Mouse (Mus musculus) limb, embryonic 13.5 days (tissue): ENCODE data around the gene Med18. TPM values are rescaled to one million over a fixed set of nuclear protein-coding genes. Genes with fewer than 3 reads are reported as not detected.

Source experiments
- ATAC-seq: fragments of 200-750 bp; cut with Nextera tagmentation; 2 replicates; pipeline ENCODE4 v1.8.0; 2017; ENCODE audit warnings: low read depth, moderate number of reproducible peaks, moderate TSS enrichment; ENCODE audit not compliant: low FRiP score
- H3K27ac ChIP-seq: fragments of 300-500 bp; sonication (generic); 2 replicates; pipeline ENCODE4 v1.5.1; 2015; ENCODE audit warnings: inconsistent platforms, mild to moderate bottlenecking, moderate library complexity
- H3K27me3 ChIP-seq: fragments of 300-500 bp; sonication (generic); 2 replicates; pipeline ENCODE4 v1.6.1; 2015; ENCODE audit warnings: mild to moderate bottlenecking, inconsistent platforms
- H3K36me3 ChIP-seq: fragments of 300-500 bp; sonication (generic); 2 replicates; pipeline ENCODE4 v1.6.1; 2015; ENCODE audit warnings: inconsistent platforms, mild to moderate bottlenecking, moderate library complexity
- H3K4me1 ChIP-seq: fragments of 300-500 bp; sonication (generic); 2 replicates; pipeline ENCODE4 v1.6.1; 2015; ENCODE audit warnings: inconsistent platforms
- H3K4me2 ChIP-seq: fragments of 300-500 bp; sonication (generic); replicated peaks from 2 replicates; pipeline ENCODE4 v1.6.1; 2015; ENCODE audit warnings: inconsistent platforms, mild to moderate bottlenecking, moderate library complexity
- H3K4me3 ChIP-seq: fragments of 300-500 bp; sonication (generic); 2 replicates; pipeline ENCODE4 v1.5.1; 2015; ENCODE audit warnings: moderate library complexity, mild to moderate bottlenecking, inconsistent platforms
- H3K9ac ChIP-seq: fragments of 300-500 bp; sonication (generic); 2 replicates; pipeline ENCODE4 v1.6.1; 2015; ENCODE audit warnings: mild to moderate bottlenecking, inconsistent platforms
- H3K9me3 ChIP-seq: fragments of 300-500 bp; sonication (generic); 2 replicates; pipeline ENCODE4 v1.6.1; 2016; ENCODE audit warnings: inconsistent platforms
- WGBS: fragments of 180-500 bp; shearing (Covaris S2); methylation state at CpG from one replicate; pipeline ENCODE4 v1.1.7; 2015; 5-methylcytosine and 5-hydroxymethylcytosine counted together
- polyA plus RNA-seq: library from polyadenylated mRNA; unstranded; fragments of >200 nt; fragmentation: Nextera tagmentation; extraction: Ambion mirVana; gene quantifications from 2 replicates; pipeline ENCODE4 v1.2.1, GENCODE M21; 2015

The Med18 gene
- polyA plus RNA-seq, 1 experiment from 2014 or later, result 28.3 TPM

- ATAC-seq, result no peak
Measured at GRCm38 (mm10) chr4:132411322-132412094, 52.2 kb downstream of the Med18 start.

DNA sequence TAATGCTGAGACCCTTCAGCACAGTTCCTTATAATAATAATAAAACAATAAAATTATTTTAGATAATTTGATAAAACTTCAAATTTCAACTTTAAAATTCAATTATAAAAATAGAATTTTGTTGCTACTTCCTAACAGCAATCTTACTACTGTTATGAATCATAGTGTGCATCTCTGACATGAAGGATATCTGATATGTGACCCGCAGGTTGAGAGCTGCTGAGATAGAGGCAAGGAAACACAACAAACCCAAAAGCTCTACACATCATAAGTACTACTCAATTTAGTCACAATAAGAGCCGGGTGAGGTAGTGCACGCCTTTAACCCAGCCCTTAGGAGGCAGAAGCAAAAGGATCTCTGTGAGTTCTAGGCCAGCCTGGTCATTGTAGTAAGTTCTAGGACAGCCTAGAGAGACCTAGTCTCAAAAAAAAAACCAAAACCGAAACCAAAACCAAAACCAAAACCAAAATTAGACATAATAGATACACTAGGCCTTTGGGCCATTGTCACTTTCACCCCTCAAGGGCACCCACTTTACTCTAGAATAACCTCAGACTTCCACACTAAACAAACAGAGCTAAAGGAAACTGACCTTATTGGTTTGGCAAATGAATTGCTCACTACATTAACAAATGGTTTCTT, 54.0 kb downstream of the Med18 start:
- 93% methylated on average over 4 of the region's 4 CpGs for WGBS
- no peak overlapping the region for H3K4me3 ChIP-seq
- H3K9me3 ChIP-seq, result no peaks in the 10 kb centered on the region
- no peaks in the 10 kb centered on the region for H3K27me3 ChIP-seq
- no peak overlapping the region for H3K9ac ChIP-seq
- H3K4me1 ChIP-seq, result no peaks in the 10 kb centered on the region
- peaks cover 25% of the 10 kb centered on the region for H3K36me3 ChIP-seq
- H3K27ac ChIP-seq, result no peak overlapping the region
- H3K4me2 ChIP-seq, result no peak overlapping the region
- no peak for ATAC-seq

More at GRCm38 (mm10) chr4:132411322-132412094, 52.2 kb downstream of the Med18 start:
- WGBS, result 64% methylated on average over 8 of the region's 8 CpGs
- peaks cover 21% of the 10 kb centered on the region for H3K36me3 ChIP-seq
- H3K9me3 ChIP-seq, result no peaks in the 10 kb centered on the region
- H3K27ac ChIP-seq, result no peak overlapping the region
- no peak overlapping the region for H3K4me2 ChIP-seq
- H3K9ac ChIP-seq, result no peak overlapping the region
- 0 out of 2 replicates have a peak, but pooled peaks cover 4% of the 10 kb centered on the region for H3K4me1 ChIP-seq
- no peaks in the 10 kb centered on the region for H3K27me3 ChIP-seq
- H3K4me3 ChIP-seq, result no peak overlapping the region

Other genes with a start within 250 kb of the Med18 start
- 42.1 and 45.3 TPM in 2 replicates for gene Gmeb1, start 202.3 kb downstream of the Med18 start, polyA plus RNA-seq
- 50.6 and 55.6 TPM in 2 replicates for gene Taf12, start 189.5 kb downstream of the Med18 start, polyA plus RNA-seq
- 1.7 and 1.9 TPM in 2 replicates for gene Rab42, start 160.5 kb downstream of the Med18 start, polyA plus RNA-seq
- gene Trnau1ap, start 134.4 kb downstream of the Med18 start, polyA plus RNA-seq, result 81.2 and 82.4 TPM in 2 replicates
- gene Rcc1, start 110.3 kb downstream of the Med18 start, polyA plus RNA-seq, result 81.5 and 83.0 TPM in 2 replicates
- gene Phactr4, start 41.4 kb downstream of the Med18 start, polyA plus RNA-seq, result 21.9 and 22.0 TPM in 2 replicates
- 8.1 and 9.2 TPM in 2 replicates for gene Sesn2, start 46.6 kb upstream of the Med18 start, polyA plus RNA-seq
- gene Atpif1, start 69.7 kb upstream of the Med18 start, polyA plus RNA-seq, result 936 and 950 TPM in 2 replicates
- gene Dnajc8, start 71.6 kb upstream of the Med18 start, polyA plus RNA-seq, result 169 and 172 TPM in 2 replicates
- 0.50 and 0.63 TPM in 2 replicates for gene Ptafr, start 100.1 kb upstream of the Med18 start, polyA plus RNA-seq
- gene Eya3, start 175.1 kb upstream of the Med18 start, polyA plus RNA-seq, result 34.6 and 35.2 TPM in 2 replicates